Mouse (Mus musculus) neural tube, embryonic 15.5 days (tissue): ENCODE measurements at regions not wholly inside any gene's neighbourhood (a gene's known extent, or its start where the extent isn't known, plus 50 kb on each side); places are given as distances from the start of the nearest gene placed in this dataset.
A peak's percentile ranks its signal among the peaks of the same experiment; 100 is the strongest.

Experiments
- ATAC-seq: fragments of 200-750 bp; cut with Nextera tagmentation; 2 replicates; pipeline ENCODE4 v1.8.0; 2017; ENCODE audit warnings: mild to moderate bottlenecking, moderate TSS enrichment, moderate library complexity; ENCODE audit not compliant: low FRiP score
- H3K27ac ChIP-seq: fragments of 300-500 bp; sonication (generic); replicated peaks from 2 replicates; pipeline ENCODE4 v1.5.1; 2015; ENCODE audit warnings: mild to moderate bottlenecking, inconsistent platforms
- H3K27me3 ChIP-seq: fragments of 300-500 bp; sonication (generic); replicated peaks from 2 replicates; pipeline ENCODE4 v1.6.1; 2015; ENCODE audit warnings: inconsistent platforms
- H3K36me3 ChIP-seq: fragments of 300-500 bp; sonication (generic); 2 replicates; pipeline ENCODE4 v1.6.1; 2015; ENCODE audit warnings: inconsistent platforms
- H3K4me1 ChIP-seq: fragments of 300-500 bp; sonication (generic); 2 replicates; pipeline ENCODE4 v1.6.1; 2015; ENCODE audit warnings: inconsistent platforms
- H3K4me2 ChIP-seq: fragments of 300-500 bp; sonication (generic); 2 replicates; pipeline ENCODE4 v1.6.1; 2015; ENCODE audit warnings: inconsistent platforms, mild to moderate bottlenecking, moderate library complexity
- H3K4me3 ChIP-seq: fragments of 300-500 bp; sonication (generic); replicated peaks from 2 replicates; pipeline ENCODE4 v1.5.1; 2015; ENCODE audit warnings: mild to moderate bottlenecking, inconsistent platforms
- H3K9ac ChIP-seq: fragments of 300-500 bp; sonication (generic); replicated peaks from 2 replicates; pipeline ENCODE4 v1.6.1; 2015; ENCODE audit warnings: mild to moderate bottlenecking, inconsistent platforms
- H3K9me3 ChIP-seq: fragments of 300-500 bp; sonication (generic); replicated peaks from 2 replicates; pipeline ENCODE4 v1.6.1; 2016; ENCODE audit warnings: inconsistent platforms
- WGBS: fragments of 180-500 bp; shearing (Covaris S2); methylation state at CpG from one replicate; pipeline ENCODE4 v1.1.7; 2015; ENCODE audit warnings: mixed read lengths; 5-methylcytosine and 5-hydroxymethylcytosine counted together

DNA sequence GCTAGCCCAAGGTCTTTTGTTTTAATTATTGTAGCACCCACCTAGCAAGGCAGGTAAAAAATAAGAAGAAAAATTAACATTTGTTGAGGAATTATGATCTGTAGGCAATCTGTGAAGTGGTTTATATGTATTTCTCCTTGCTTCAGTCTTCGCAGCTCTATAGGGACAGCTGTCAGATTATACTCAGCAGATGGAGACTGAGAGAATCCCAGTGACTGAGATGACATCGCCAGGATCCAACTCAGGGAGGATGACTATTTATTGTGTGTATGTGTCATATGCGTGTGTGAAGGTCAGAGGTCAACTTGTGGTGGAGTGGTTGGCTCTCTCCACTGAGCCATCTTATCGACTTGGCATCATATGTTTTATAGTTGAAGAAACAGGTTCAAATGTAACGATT is 362.0 kb upstream of the Chd6 start:
- no peak overlapping the region for H3K9ac ChIP-seq
- no peaks in the 10 kb centered on the region for H3K27me3 ChIP-seq
- no peak for ATAC-seq
- WGBS = 76% methylated on average over 5 of the region's 5 CpGs
- no peak overlapping the region for H3K27ac ChIP-seq
- no peaks in the 10 kb centered on the region for H3K9me3 ChIP-seq
- H3K4me1 ChIP-seq = 0 out of 2 replicates have a peak, but pooled peaks cover 3% of the 10 kb centered on the region
- H3K4me2 ChIP-seq = no peak overlapping the region
- no peak overlapping the region for H3K4me3 ChIP-seq
- H3K36me3 ChIP-seq = no peaks in the 10 kb centered on the region

DNA sequence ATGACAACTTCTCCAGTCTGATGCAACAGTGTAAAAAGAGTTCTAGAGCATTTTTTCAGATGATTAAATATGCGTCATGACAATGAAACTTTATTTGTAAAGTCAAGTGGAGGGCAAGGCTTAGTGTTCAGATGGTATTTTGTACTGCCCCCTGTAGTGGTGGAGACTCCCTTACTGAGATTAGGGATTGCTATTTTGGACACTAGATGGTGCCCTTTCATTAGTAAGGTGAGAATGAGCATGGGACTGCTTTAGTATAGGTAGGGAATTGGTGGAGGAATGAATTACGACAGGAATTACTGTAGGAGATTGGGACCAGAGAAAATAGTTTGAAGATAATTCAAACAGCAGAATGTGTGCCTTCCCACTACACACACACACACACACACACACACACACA is 361.1 kb upstream of the Chd6 start:
- 0 out of 2 replicates have a peak, but pooled peaks cover 3% of the 10 kb centered on the region for H3K4me1 ChIP-seq
- no peak overlapping the region for H3K9ac ChIP-seq
- WGBS = 31% methylated on average over 2 of the region's 2 CpGs
- H3K27ac ChIP-seq = no peak overlapping the region
- ATAC-seq = peak; percentile 72; the same call in 1 of the 2 replicates
- H3K4me3 ChIP-seq = no peak overlapping the region
- no peaks in the 10 kb centered on the region for H3K9me3 ChIP-seq
- H3K4me2 ChIP-seq = no peak overlapping the region
- H3K36me3 ChIP-seq = no peaks in the 10 kb centered on the region
- no peaks in the 10 kb centered on the region for H3K27me3 ChIP-seq

DNA sequence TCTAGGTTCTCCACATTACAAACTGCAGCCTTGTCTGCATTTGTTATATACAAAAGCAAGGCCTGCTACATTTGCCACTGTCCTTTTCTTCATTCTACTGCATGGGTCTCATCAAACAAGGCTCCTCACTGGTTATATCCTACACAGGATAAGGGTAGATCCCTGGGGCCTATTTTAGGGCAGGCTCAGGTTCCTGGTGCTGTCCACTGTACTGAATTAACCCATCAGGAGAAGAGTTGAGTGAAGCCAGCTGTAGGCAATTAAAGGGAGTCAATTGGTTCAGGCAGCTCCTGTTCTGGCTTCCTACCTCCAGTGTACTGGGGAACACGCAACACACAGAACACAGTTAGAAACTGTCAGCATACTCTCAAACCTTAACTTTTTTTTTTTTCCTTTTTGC is 358.2 kb upstream of the Chd6 start:
- Histone ChIP-seq H3K4me2 (no peak overlapping the region), H3K27ac (no peak overlapping the region), H3K27me3 (no peaks in the 10 kb centered on the region), H3K9ac (no peak overlapping the region), H3K4me1 (0 out of 2 replicates have a peak, but pooled peaks cover 3% of the 10 kb centered on the region), H3K9me3 (no peaks in the 10 kb centered on the region), H3K36me3 (no peaks in the 10 kb centered on the region), H3K4me3 (no peak overlapping the region)
- 67% methylated on average over 1 of the region's 1 CpGs for WGBS
- no peak for ATAC-seq

DNA sequence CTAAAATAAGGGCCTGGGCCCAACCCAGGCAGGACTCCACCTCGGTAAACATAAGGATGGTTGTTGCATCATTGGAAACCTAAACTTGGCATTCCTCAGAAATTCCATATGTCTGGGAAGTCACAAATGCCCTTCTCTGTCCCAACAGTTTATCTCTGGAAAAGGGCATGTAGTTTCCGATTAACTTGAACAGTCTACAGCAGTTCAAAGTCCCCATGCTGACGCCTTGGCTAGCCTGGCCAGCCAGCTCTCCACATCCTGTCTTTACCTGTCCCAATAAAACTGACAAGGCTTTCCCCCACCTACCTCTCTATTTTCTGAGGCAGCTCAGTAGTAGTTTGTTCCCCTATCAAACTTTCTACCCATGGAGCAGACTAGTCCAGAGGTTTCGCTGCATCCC is 351.7 kb upstream of the Chd6 start:
- no peak overlapping the region for H3K4me2 ChIP-seq
- no peaks in the 10 kb centered on the region for H3K36me3 ChIP-seq
- H3K9ac ChIP-seq = no peak overlapping the region
- H3K4me3 ChIP-seq = no peak overlapping the region
- H3K27me3 ChIP-seq = no peaks in the 10 kb centered on the region
- no peak overlapping the region for H3K27ac ChIP-seq
- H3K9me3 ChIP-seq = no peaks in the 10 kb centered on the region
- 95% methylated on average over 4 of the region's 4 CpGs for WGBS
- no peak for ATAC-seq
- H3K4me1 ChIP-seq = no peaks in the 10 kb centered on the region

DNA sequence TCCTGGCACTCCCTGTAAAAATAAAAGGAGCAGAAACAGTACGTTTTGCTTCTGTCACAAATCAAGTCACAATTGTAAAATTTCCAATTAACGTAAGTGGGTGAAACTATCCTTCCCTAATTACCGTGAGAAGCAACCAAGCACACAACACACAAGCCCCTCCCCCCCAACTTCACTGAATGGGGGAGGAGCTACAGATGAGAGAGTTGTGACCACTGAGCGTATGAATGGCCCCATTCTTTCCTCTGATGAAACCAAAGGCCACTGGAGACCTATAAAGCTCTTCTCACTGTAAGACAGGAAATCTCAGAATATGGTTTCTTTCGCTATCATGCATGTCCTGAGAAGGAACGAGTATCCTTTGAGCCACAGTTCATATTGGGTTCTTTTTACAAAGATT is 345.6 kb upstream of the Chd6 start:
- H3K9me3 ChIP-seq = no peaks in the 10 kb centered on the region
- H3K9ac ChIP-seq = no peak overlapping the region
- H3K4me1 ChIP-seq = no peaks in the 10 kb centered on the region
- H3K27me3 ChIP-seq = no peaks in the 10 kb centered on the region
- no peak for ATAC-seq
- H3K36me3 ChIP-seq = no peaks in the 10 kb centered on the region
- H3K27ac ChIP-seq = no peak overlapping the region
- 57% methylated on average over 6 of the region's 6 CpGs for WGBS
- H3K4me2 ChIP-seq = no peak overlapping the region
- no peak overlapping the region for H3K4me3 ChIP-seq

DNA sequence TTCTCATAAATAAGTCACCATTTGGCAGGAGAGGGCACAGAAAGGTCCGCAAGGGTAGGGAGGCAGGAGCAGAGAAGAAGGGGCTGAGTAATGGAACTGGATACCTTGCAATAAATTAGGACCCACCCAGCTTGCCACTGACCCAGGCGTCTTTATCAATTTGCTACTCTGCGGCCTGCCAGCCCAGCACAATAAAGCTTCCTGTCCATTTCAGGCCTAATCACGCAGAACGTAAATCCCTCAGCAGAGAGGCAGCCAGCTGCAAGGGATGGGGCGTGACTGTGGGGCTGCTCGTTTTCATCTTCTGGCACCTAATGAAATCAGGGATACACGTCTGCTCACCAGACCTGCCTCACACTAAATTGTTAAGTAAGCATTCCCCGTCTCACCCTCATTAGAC is 324.9 kb upstream of the Chd6 start:
- H3K4me2 ChIP-seq = no peak overlapping the region
- no peaks in the 10 kb centered on the region for H3K36me3 ChIP-seq
- no peak overlapping the region for H3K9ac ChIP-seq
- ATAC-seq = no peak
- no peaks in the 10 kb centered on the region for H3K27me3 ChIP-seq
- WGBS = 14% methylated on average over 9 of the region's 9 CpGs
- no peak overlapping the region for H3K4me3 ChIP-seq
- 0 out of 2 replicates have a peak, but pooled peaks cover 3% of the 10 kb centered on the region for H3K4me1 ChIP-seq
- H3K9me3 ChIP-seq = no peaks in the 10 kb centered on the region
- H3K27ac ChIP-seq = no peak overlapping the region

DNA sequence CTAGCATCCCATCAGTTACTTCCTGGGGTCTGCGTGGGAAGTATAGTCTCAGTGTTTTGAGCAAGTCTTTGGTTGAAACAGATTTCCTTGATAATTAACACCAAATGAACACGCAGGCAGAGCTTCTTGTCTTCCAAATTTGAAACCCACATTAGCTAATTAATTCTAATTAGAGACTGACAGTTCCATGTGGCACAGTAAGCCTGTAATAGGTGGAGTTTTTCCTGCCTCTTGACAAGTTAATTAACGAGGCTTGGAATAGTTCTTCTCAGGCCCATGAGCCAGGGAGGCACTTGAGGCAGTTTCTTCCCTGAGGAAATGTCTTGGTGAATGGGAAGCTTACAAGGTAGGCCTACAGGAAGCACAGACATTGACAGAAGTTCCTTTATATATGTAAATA is 320.4 kb upstream of the Chd6 start:
- ATAC-seq = no peak

DNA sequence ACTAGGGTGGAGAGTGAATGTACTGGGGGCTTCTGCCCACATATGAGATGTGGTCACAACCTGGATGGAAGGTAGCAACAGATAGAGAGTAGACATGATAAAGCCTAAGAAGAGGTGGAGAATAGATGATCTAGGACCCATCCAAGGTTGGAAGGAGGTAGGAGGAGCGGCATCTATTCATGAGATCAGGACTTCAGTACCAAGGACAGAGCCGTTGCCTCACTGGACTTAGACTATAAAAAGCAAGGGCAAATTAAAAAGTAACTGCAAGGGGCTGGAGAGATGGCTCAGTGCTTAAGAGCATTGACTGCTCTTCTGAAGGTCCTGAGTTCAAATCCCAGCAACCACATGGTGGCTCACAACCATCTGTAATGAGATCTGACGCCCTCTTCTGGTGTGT is 316.7 kb upstream of the Chd6 start:
- no peaks in the 10 kb centered on the region for H3K4me1 ChIP-seq
- 67% methylated on average over 3 of the region's 3 CpGs for WGBS

More for the DNA sequence above, 320.4 kb upstream of the Chd6 start:
- Histone ChIP-seq H3K9ac (no peak overlapping the region), H3K27me3 (no peaks in the 10 kb centered on the region), H3K4me1 (0 out of 2 replicates have a peak, but pooled peaks cover 3% of the 10 kb centered on the region), H3K4me3 (no peak overlapping the region), H3K4me2 (no peak overlapping the region), H3K9me3 (no peaks in the 10 kb centered on the region), H3K36me3 (no peaks in the 10 kb centered on the region), H3K27ac (no peak overlapping the region)
- 74% methylated on average over 3 of the region's 3 CpGs for WGBS

DNA sequence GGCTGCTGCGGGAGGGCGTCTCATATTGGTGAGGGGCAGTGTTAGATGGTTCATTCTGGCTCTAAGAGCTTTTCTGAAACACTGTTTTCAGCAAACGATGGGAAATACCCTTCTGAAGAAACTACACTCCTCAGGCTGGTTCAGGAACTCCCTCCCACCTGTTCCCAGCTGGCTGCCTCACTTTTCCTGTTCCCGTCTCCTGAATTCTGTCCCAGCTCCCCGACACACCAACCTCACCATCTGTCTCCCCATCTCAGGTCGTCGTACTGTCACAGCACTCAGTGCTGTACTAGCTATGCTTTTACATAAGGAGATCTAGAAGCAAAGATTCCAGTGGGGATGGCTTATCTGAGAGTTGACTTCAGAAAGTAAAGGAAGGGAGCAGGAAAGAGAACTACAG is 309.2 kb upstream of the Chd6 start:
- Histone ChIP-seq H3K36me3 (no peaks in the 10 kb centered on the region), H3K27me3 (no peaks in the 10 kb centered on the region), H3K9ac (no peak overlapping the region), H3K27ac (no peak overlapping the region), H3K4me3 (no peak overlapping the region), H3K4me2 (no peak overlapping the region), H3K9me3 (no peaks in the 10 kb centered on the region), H3K4me1 (0 out of 2 replicates have a peak, but pooled peaks cover 4% of the 10 kb centered on the region)
- no peak for ATAC-seq
- WGBS = 86% methylated on average over 7 of the region's 7 CpGs

More for the DNA sequence above, 316.7 kb upstream of the Chd6 start:
- Histone ChIP-seq H3K4me3 (no peak overlapping the region), H3K27me3 (no peaks in the 10 kb centered on the region), H3K9me3 (no peaks in the 10 kb centered on the region), H3K27ac (no peak overlapping the region), H3K4me2 (no peak overlapping the region), H3K9ac (no peak overlapping the region), H3K36me3 (no peaks in the 10 kb centered on the region)
- no peak for ATAC-seq

DNA sequence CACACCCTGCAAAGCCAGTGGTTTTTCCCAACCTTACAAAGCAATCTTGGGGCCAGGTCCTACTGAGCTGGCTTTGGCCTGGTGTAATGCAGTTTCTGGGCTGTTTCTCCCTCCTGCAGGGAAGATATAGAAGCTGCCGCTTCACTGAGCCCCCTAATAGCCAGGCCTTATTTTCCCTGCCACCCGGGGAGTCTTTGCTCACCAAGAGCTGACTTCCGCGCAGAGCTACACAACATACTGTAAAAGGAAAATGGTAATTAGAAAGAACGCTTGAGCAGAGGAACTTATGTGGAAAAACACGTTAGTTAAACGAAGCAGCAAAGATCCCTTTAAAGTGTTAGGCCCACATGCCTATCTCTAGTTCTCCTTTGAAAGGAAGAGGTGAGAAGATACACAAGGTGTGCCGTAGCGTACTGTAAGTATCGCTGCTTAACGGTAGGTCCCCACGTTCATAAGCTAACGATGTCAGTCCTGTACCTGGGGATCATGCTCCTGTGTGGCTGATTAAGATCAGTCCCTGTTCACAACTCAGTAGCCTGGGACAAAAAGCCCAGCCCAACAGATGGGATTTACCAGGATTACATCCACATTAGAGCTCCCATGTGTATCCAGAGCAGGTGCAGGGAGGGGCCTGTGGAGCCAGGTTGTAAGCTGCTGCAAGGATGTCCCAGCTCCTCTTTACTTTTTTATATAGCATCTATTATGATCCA is 307.5 kb upstream of the Chd6 start:
- Histone ChIP-seq H3K27ac (peak overlapping the region; percentile 10; the same call in 1 of the 2 replicates), H3K4me3 (no peak overlapping the region), H3K4me1 (0 out of 2 replicates have a peak, but pooled peaks cover 4% of the 10 kb centered on the region), H3K4me2 (no peak overlapping the region), H3K27me3 (no peaks in the 10 kb centered on the region), H3K9me3 (no peaks in the 10 kb centered on the region), H3K36me3 (no peaks in the 10 kb centered on the region), H3K9ac (no peak overlapping the region)
- WGBS = 48% methylated on average over 13 of the region's 13 CpGs
- ATAC-seq = no peak; the same call in 1 of the 2 replicates

DNA sequence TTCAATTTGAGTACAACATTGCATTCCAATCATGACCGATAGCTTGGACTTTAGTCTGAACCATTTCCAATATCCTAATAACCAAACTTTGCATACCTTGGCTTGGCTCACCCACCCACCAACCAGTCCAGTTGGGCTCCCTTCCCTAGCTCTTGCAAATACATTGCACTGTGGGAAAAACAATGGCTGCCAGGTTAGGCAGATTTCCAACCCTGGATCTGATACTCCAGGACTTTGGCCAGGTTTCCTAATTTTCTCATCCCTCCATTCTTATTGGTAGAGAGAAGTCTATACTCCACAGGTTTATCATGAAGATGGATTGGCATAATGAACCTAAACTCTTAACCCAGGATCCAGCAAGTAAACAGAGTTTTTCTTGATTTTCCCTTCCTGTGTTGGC is 299.4 kb upstream of the Chd6 start:
- H3K9ac ChIP-seq = no peak overlapping the region
- H3K27ac ChIP-seq = no peak overlapping the region
- H3K4me3 ChIP-seq = no peak overlapping the region
- H3K27me3 ChIP-seq = no peaks in the 10 kb centered on the region
- no peaks in the 10 kb centered on the region for H3K9me3 ChIP-seq
- no peak for ATAC-seq
- 0 out of 2 replicates have a peak, but pooled peaks cover 4% of the 10 kb centered on the region for H3K4me1 ChIP-seq
- no peak overlapping the region for H3K4me2 ChIP-seq
- H3K36me3 ChIP-seq = no peaks in the 10 kb centered on the region
- WGBS = 97% methylated on average over 1 of the region's 1 CpGs

DNA sequence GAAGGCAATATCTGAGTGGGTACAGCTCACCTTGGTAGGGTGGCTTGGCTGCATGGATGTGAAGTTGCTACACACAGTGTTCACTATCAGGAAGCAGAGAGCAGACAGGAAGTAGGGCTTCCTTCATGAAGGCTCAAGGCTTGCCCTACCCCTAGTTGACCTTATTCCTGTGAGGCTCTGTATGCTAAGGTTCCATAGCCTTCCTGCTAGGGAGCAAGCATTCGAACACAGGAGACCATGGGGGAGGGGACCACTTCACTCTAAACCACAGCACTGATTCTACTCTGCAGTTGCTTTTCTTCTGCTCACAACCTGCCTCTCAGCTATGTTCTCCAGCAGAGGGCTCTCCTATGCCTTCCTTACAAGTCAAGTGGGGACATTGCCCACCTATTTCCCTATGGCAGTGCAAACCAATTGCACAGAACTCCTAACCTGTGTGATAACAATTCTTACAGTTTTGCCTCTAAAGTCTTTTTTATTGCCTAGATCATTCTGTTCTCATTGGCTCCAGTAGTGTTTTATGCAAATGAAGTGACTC is 297.0 kb upstream of the Chd6 start:
- Histone ChIP-seq H3K27me3 (no peaks in the 10 kb centered on the region), H3K9me3 (no peaks in the 10 kb centered on the region), H3K4me3 (no peak overlapping the region), H3K4me2 (no peak overlapping the region), H3K4me1 (0 out of 2 replicates have a peak, but pooled peaks cover 4% of the 10 kb centered on the region), H3K27ac (no peak overlapping the region), H3K9ac (no peak overlapping the region), H3K36me3 (no peaks in the 10 kb centered on the region)
- WGBS = 70% methylated on average over 1 of the region's 1 CpGs
- ATAC-seq = no peak
